Mouse (Mus musculus) lung, adult 2 months (tissue): ENCODE results near the gene Abhd5.

Experiments used
- CTCF ChIP-seq: fragments of 200-500 bp; IDR thresholded peaks from 2 replicates; pipeline ENCODE4 v1.5.1; 2011; ENCODE audit warnings: mild to moderate bottlenecking, low read length, control low read depth; ENCODE audit not compliant: insufficient read depth
- POLR2A ChIP-seq: fragments of 200-500 bp; IDR thresholded peaks from 2 replicates; pipeline ENCODE4 v1.6.1; 2011; ENCODE audit warnings: low read depth, mild to moderate bottlenecking, control low read depth, low read length, borderline replicate concordance; ENCODE audit errors: extremely low read depth

DNA sequence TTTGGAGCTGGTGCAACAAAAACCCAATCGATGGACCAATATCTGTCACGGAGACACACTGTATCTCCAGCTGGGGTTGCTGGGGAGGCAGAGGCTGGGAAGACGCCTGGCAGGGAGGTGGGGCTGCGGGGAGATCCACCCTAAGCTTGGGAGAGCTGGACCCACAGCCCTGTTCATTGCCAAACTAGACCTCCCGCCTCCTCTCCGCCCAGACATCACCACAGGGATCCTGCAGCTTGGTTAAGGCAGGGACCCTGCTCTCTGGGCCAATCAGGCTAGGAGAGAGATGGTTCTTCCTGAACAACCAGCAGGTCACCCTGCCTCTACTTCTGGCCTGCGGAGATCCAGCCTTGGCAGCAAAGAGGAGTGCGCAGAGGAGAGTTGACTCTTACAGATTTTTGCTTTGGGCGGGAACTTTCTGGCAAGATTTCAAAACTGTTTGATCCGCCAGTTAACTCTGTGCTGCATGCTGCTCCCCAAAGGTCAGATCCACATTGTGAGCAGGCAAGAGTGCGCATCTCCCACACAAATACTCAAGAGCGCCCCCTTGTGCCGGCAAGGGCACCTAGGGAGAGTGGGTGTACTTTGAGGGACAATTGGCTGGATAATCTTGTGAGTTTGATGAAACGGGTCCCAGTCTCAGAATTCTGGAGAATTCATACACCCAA lies 73.7 kb downstream of the Abhd5 start:
- TF ChIP-seq CTCF, result peak; percentile 61
- TF ChIP-seq POLR2A, result no peak
